Comparison of ENCODE assay signal across 15 mouse cellular contexts in the genomic region with DNA sequence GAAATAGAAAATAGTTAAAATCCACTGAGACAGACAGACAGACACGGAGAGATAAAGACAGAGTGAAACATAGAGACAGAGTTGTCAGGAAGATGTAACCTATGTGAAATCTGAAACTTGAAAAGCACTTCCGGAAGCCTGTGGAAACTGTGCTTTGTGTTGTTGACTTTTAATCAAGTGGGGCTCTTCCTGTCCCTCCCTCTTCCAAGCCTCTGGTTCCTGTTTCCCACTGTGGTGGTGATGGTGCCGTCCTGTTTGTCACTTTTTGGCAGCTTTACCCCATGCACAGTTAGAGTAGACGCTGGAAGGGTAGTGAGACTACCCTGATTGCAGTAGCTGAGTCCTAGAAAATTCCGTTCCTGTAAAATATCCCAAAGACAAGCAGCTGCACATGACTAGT. TPM values are rescaled to one million over a fixed set of nuclear protein-coding genes. Genes with fewer than 3 reads are reported as not detected.
DNase-seq lines count a peak whose midpoint lies in the region; ATAC-seq lines count a peak whose summit lies in the region.
"Had no signal": no experiment of that assay in that cellular context is flagged by ENCODE, and none has a peak within 500 bp of the region (broad histone marks: within the 10 kb centered on the region; RNA-seq: fewer than 3 reads in every experiment).

No protein-coding gene starts in this region.

- H3K4me2 ChIP-seq in forebrain, embryonic 15.5 days (replicated peaks), result no peak overlapping the region
- H3K4me2 ChIP-seq: embryonic facial prominence, embryonic 15.5 days; lung, embryonic 15.5 days had no signal

- WGBS in forebrain, embryonic 10.5 days, result 43% methylated on average over 5 of the region's 5 CpGs
- WGBS in forebrain, embryonic 15.5 days, result 29% methylated on average over 5 of the region's 5 CpGs
- WGBS in limb, embryonic 10.5 days, result 29% methylated on average over 5 of the region's 5 CpGs

- no peak for ATAC-seq in forebrain, embryonic 15.5 days (replicated peaks)
- ATAC-seq in inflammation-experienced regulatory T-cells, adult 6 months, result peak; percentile 91
- ATAC-seq: Patski had no signal

- no peaks in the 10 kb centered on the region; the same call in 1 of the 2 replicates for H3K9me3 ChIP-seq in forebrain, embryonic 10.5 days
- H3K9me3 ChIP-seq in forebrain, embryonic 15.5 days, result no peaks in the 10 kb centered on the region
- no peaks in the 10 kb centered on the region for H3K9me3 ChIP-seq in limb, embryonic 10.5 days (replicated peaks)
- H3K9me3 ChIP-seq: embryonic facial prominence, embryonic 15.5 days; lung, embryonic 15.5 days had no signal

- H3K27ac ChIP-seq in forebrain, embryonic 10.5 days, result 0 out of 2 replicates have a peak overlapping the region, but pooled peaks have one; percentile 16
- H3K27ac ChIP-seq in forebrain, embryonic 15.5 days (replicated peaks), result no peak overlapping the region
- no peak overlapping the region for H3K27ac ChIP-seq in limb, embryonic 10.5 days
- H3K27ac ChIP-seq: embryonic facial prominence, embryonic 15.5 days; lung, embryonic 15.5 days had no signal

- no peaks in the 10 kb centered on the region for H3K36me3 ChIP-seq in forebrain, embryonic 10.5 days (replicated peaks)
- no peaks in the 10 kb centered on the region for H3K36me3 ChIP-seq in forebrain, embryonic 15.5 days
- H3K36me3 ChIP-seq in limb, embryonic 10.5 days, result no peaks in the 10 kb centered on the region
- H3K36me3 ChIP-seq: embryonic facial prominence, embryonic 15.5 days; lung, embryonic 15.5 days had no signal

- DNase-seq in forebrain, embryonic 10.5 days (ENCODE audit: extremely low spot score, low spot score), result no peak
- DNase-seq in kidney, postnatal 14 days, result peak; percentile 7
- no peak for DNase-seq in kidney, postnatal 10 days
- peak; percentile 66 for DNase-seq in CD4-positive helper T cell, adult 2 months (ENCODE audit: low read depth, low spot score)
- no peak for DNase-seq in limb, embryonic 10.5 days (ENCODE audit: low spot score)
- no peak for DNase-seq in cerebellum, adult 11 months
- DNase-seq: adrenal gland, postnatal 25 days; B cell, adult 2 months; cerebellum, adult 11-12 months; thymus, adult 2 months had no signal

- peaks cover 37% of the 10 kb centered on the region for H3K4me1 ChIP-seq in forebrain, embryonic 10.5 days
- H3K4me1 ChIP-seq in forebrain, embryonic 15.5 days, result peaks cover 10% of the 10 kb centered on the region; the same call in 1 of the 2 replicates
- peaks cover 14% of the 10 kb centered on the region for H3K4me1 ChIP-seq in limb, embryonic 10.5 days
- H3K4me1 ChIP-seq: embryonic facial prominence, embryonic 15.5 days had no signal

- peaks cover 98% of the 10 kb centered on the region for H3K27me3 ChIP-seq in forebrain, embryonic 10.5 days (ENCODE audit: poor library complexity, severe bottlenecking)
- H3K27me3 ChIP-seq in forebrain, embryonic 15.5 days, result peaks cover 37% of the 10 kb centered on the region
- H3K27me3 ChIP-seq in limb, embryonic 10.5 days (ENCODE audit: low read depth, poor library complexity, severe bottlenecking), result peaks cover 4% of the 10 kb centered on the region
- H3K27me3 ChIP-seq: embryonic facial prominence, embryonic 15.5 days; lung, embryonic 15.5 days had no signal

- no peak overlapping the region for H3K4me3 ChIP-seq in forebrain, embryonic 10.5 days
- H3K4me3 ChIP-seq in forebrain, embryonic 15.5 days, result no peak overlapping the region
- H3K4me3 ChIP-seq in limb, embryonic 10.5 days, result no peak overlapping the region
- H3K4me3 ChIP-seq: embryonic facial prominence, embryonic 15.5 days; lung, embryonic 15.5 days had no signal

- H3K9ac ChIP-seq in forebrain, embryonic 15.5 days (replicated peaks), result no peak overlapping the region
- H3K9ac ChIP-seq: embryonic facial prominence, embryonic 15.5 days; lung, embryonic 15.5 days had no signal

RNA-seq across cellular contexts. Expression of a gene that starts 17.4 kb away (rescaled TPM):
- polyA plus RNA-seq in forebrain, embryonic 10.5 days (2016; fragmentation: Nextera tagmentation; extraction: Ambion mirVana), result 2.8 and 4.2 TPM in 2 replicates
- 1.5 and 2.2 TPM in 2 replicates for polyA plus RNA-seq in forebrain, embryonic 15.5 days (2015; fragmentation: Nextera tagmentation; extraction: Ambion mirVana)
- polyA plus RNA-seq in inflammation-experienced regulatory T-cells, adult 6 months (2017; shearing (Covaris generic)), result 10 to 100 TPM; 39.3 to 48.3 (median 44.2) TPM
- polyA plus RNA-seq in limb, embryonic 10.5 days (2016; fragmentation: Nextera tagmentation; extraction: Ambion mirVana), result 2.7 and 4.1 TPM in 2 replicates
- polyA plus RNA-seq: Patski had no signal

RNA-seq across cellular contexts. Expression of a gene that starts 36.7 kb away (rescaled TPM):
- polyA plus RNA-seq in forebrain, embryonic 10.5 days (2016; fragmentation: Nextera tagmentation; extraction: Ambion mirVana), result 70.2 TPM in 2 replicates
- polyA plus RNA-seq in forebrain, embryonic 15.5 days (2015; fragmentation: Nextera tagmentation; extraction: Ambion mirVana), result 52.6 and 55.3 TPM in 2 replicates
- 10 to 100 TPM in 2 of 3 experiments, 1 to 10 TPM in 1; 7.8 to 13.2 (median 12.8) TPM for polyA plus RNA-seq in inflammation-experienced regulatory T-cells, adult 6 months (2017; shearing (Covaris generic))
- polyA plus RNA-seq in limb, embryonic 10.5 days (2016; fragmentation: Nextera tagmentation; extraction: Ambion mirVana), result 61.2 and 67.7 TPM in 2 replicates

Comparison
In these comparisons a context has a peak if more than half of its experiments do, and no peak if none do; other contexts are left out.
1. DNase-seq: peak in kidney, postnatal 14 days (single experiment) and CD4-positive helper T cell, adult 2 months (single experiment); none in forebrain, embryonic 10.5 days (single experiment), kidney, postnatal 10 days (single experiment), limb, embryonic 10.5 days (single experiment) and cerebellum, adult 11 months (single experiment).